Comparison of ENCODE assay signal across 8 mouse cellular contexts in genomic region chr6:48594043-48594738, GRCm38 (mm10). TPM values are rescaled to one million over a fixed set of nuclear protein-coding genes. Genes with fewer than 3 reads are reported as not detected.
A peak's percentile ranks its signal among the peaks of the same experiment; 100 is the strongest.
DNase-seq lines count a peak whose midpoint lies in the region; ATAC-seq and TF ChIP-seq lines count a peak whose summit lies in the region.

No protein-coding gene starts in this region.

- dilution Hi-C loops in CH12.LX (cut with MboI; ENCODE audit: extremely low pct_ligation_motif_present, extremely low pct_unique_long_range_greater_than_20kb, low sequenced_read_pairs): no loop called here

- H3K4me2 ChIP-seq in CH12.LX (ENCODE audit: insufficient read depth, low read depth, poor library complexity, severe bottlenecking): peak overlapping the region; percentile 64
- peak overlapping the region; percentile 70 for H3K4me2 ChIP-seq in heart, embryonic 11.5 days
- H3K4me2 ChIP-seq in kidney, postnatal 0 days (ENCODE audit: low read length): peak overlapping the region; percentile 79
- H3K4me2 ChIP-seq in stomach, embryonic 14.5 days (replicated peaks; ENCODE audit: low read depth, low read length): peak overlapping the region; percentile 56

- H3K27me3 ChIP-seq in erythroblast, embryonic 14.5 days (ENCODE audit: control insufficient read depth): no peaks in the 10 kb centered on the region; the same call in 1 of the 2 replicates
- H3K27me3 ChIP-seq in CH12.LX (replicated peaks): no peaks in the 10 kb centered on the region
- H3K27me3 ChIP-seq in heart, embryonic 11.5 days (ENCODE audit: control insufficient read depth, insufficient read depth, low read length): no peaks in the 10 kb centered on the region
- no peaks in the 10 kb centered on the region for H3K27me3 ChIP-seq in kidney, postnatal 0 days (ENCODE audit: insufficient read depth, low read length)
- no peaks in the 10 kb centered on the region for H3K27me3 ChIP-seq in stomach, embryonic 14.5 days (ENCODE audit: control insufficient read depth, insufficient read depth, low read length)

- H3K9ac ChIP-seq in CH12.LX (ENCODE audit: insufficient read depth, low read depth): peak overlapping the region; percentile 92
- peak overlapping the region; percentile 96 for H3K9ac ChIP-seq in heart, embryonic 11.5 days (ENCODE audit: low read depth, low read length)
- H3K9ac ChIP-seq in kidney, postnatal 0 days (ENCODE audit: low read depth, low read length): peak overlapping the region; percentile 84
- H3K9ac ChIP-seq in stomach, embryonic 14.5 days (replicated peaks; ENCODE audit: low read depth, low read length): peak overlapping the region; percentile 82

- H3K27ac ChIP-seq in CH12.LX (ENCODE audit: insufficient read depth, low read depth): peak overlapping the region; percentile 63
- peak overlapping the region; percentile 92 for H3K27ac ChIP-seq in heart, embryonic 11.5 days (ENCODE audit: low read depth, low read length)
- peak overlapping the region; percentile 97 for H3K27ac ChIP-seq in kidney, postnatal 0 days
- H3K27ac ChIP-seq in stomach, embryonic 14.5 days (ENCODE audit: low read length): peak overlapping the region; percentile 80

- no peak for ATAC-seq in erythroblast, adult 5-6 weeks (replicated peaks; ENCODE audit: low FRiP score, poor library complexity, severe bottlenecking)
- ATAC-seq in heart, embryonic 11.5 days (replicated peaks; ENCODE audit: insufficient number of reproducible peaks, low FRiP score, low TSS enrichment): peak; percentile 45
- ATAC-seq in kidney, postnatal 0 days (replicated peaks; ENCODE audit: low FRiP score, low read depth): peak; percentile 62
- peak; percentile 24; the same call in 1 of the 2 replicates for ATAC-seq in stomach, embryonic 14.5 days (ENCODE audit: insufficient number of reproducible peaks, insufficient read depth, low FRiP score, low read depth)

- peaks cover 20% of the 10 kb centered on the region for H3K4me1 ChIP-seq in erythroblast, embryonic 14.5 days (ENCODE audit: control insufficient read depth)
- peaks cover 3 to 24% of the 10 kb centered on the region in 2 experiments; a peak in 3 of 4 replicates for H3K4me1 ChIP-seq in CH12.LX (ENCODE audit: control insufficient read depth in 1 of 2, insufficient read depth in 2 of 2)
- peaks cover 14% of the 10 kb centered on the region for H3K4me1 ChIP-seq in heart, embryonic 11.5 days (ENCODE audit: control insufficient read depth, insufficient read depth, low read length)
- peaks cover 14% of the 10 kb centered on the region for H3K4me1 ChIP-seq in kidney, postnatal 0 days (replicated peaks; ENCODE audit: insufficient read depth, low read length)
- peaks cover 5% of the 10 kb centered on the region; the same call in 1 of the 2 replicates for H3K4me1 ChIP-seq in stomach, embryonic 14.5 days (ENCODE audit: control insufficient read depth, insufficient read depth, low read length)

- TF ChIP-seq RAD21 in CH12.LX (IDR thresholded peaks at IDR 0.05; ENCODE audit: low read depth, low read length): no peak

- peak overlapping the region; percentile 66 for H3K4me3 ChIP-seq in erythroblast, embryonic 14.5 days (replicated peaks)
- peak overlapping the region; percentile 82 to 97 (median 84) for H3K4me3 ChIP-seq in CH12.LX (replicated peaks in 1 of 3; ENCODE audit: low read depth in 2 of 3, low read length in 2 of 3, poor library complexity in 1 of 3)
- H3K4me3 ChIP-seq in heart, embryonic 11.5 days (ENCODE audit: low read depth, low read length): peak overlapping the region; percentile 89
- peak overlapping the region; percentile 69 for H3K4me3 ChIP-seq in kidney, postnatal 0 days (replicated peaks; ENCODE audit: low read depth, low read length)
- peak overlapping the region; percentile 70 for H3K4me3 ChIP-seq in stomach, embryonic 14.5 days (ENCODE audit: low read depth, low read length)

- H3K9me3 ChIP-seq in erythroblast, embryonic 14.5 days (ENCODE audit: control insufficient read depth, low read length): peaks cover 16% of the 10 kb centered on the region
- H3K9me3 ChIP-seq in CH12.LX (replicated peaks; ENCODE audit: low read length): peaks cover 3% of the 10 kb centered on the region
- H3K9me3 ChIP-seq in heart, embryonic 11.5 days (replicated peaks; ENCODE audit: control insufficient read depth, low read length): peaks cover 23% of the 10 kb centered on the region
- peaks cover 4% of the 10 kb centered on the region for H3K9me3 ChIP-seq in kidney, postnatal 0 days (replicated peaks; ENCODE audit: low read length)
- H3K9me3 ChIP-seq in stomach, embryonic 14.5 days (ENCODE audit: control insufficient read depth, low read depth, low read length): peaks cover 26% of the 10 kb centered on the region

- TF ChIP-seq EP300 in CH12.LX (IDR thresholded peaks at IDR 0.05; ENCODE audit: low read length): no peak

- in situ Hi-C loops in CH12.LX (cut with MboI; ENCODE audit: low pct_ligation_motif_present, low pct_unique_long_range_greater_than_20kb, low sequenced_read_pairs): no loop called here

- TF ChIP-seq CTCF in CH12.LX (conservative IDR thresholded peaks at IDR 0.05 in 1 of 2, IDR thresholded peaks at IDR 0.05 in 1 of 2; ENCODE audit: low read depth in 2 of 2, low read length in 2 of 2): no peak
- no peak for TF ChIP-seq CTCF in kidney, postnatal 0 days (IDR thresholded peaks at IDR 0.05; ENCODE audit: low read depth)

- H3K36me3 ChIP-seq in erythroblast, embryonic 14.5 days (ENCODE audit: control insufficient read depth): peaks cover 20% of the 10 kb centered on the region
- H3K36me3 ChIP-seq in CH12.LX (replicated peaks in 1 of 2; ENCODE audit: control insufficient read depth in 1 of 2, insufficient read depth in 1 of 2, low read length in 1 of 2): peaks cover 25 to 38% of the 10 kb centered on the region in 2 experiments
- peaks cover 36% of the 10 kb centered on the region for H3K36me3 ChIP-seq in heart, embryonic 11.5 days (ENCODE audit: control insufficient read depth, insufficient read depth, low read length)
- peaks cover 34% of the 10 kb centered on the region for H3K36me3 ChIP-seq in kidney, postnatal 0 days (ENCODE audit: insufficient read depth, low read length)
- H3K36me3 ChIP-seq in stomach, embryonic 14.5 days (ENCODE audit: control insufficient read depth, insufficient read depth, low read length): peaks cover 33% of the 10 kb centered on the region

- peaks cover 23% of the 10 kb centered on the region for H3K79me2 ChIP-seq in CH12.LX (replicated peaks; ENCODE audit: control insufficient read depth, extremely low read depth, insufficient read depth, poor library complexity, severe bottlenecking)

- 2% methylated on average over 39 of the region's 41 CpGs for WGBS in heart, embryonic 11.5 days (ENCODE audit: insufficient replicate concordance)
- WGBS in kidney, postnatal 0 days: 1% methylated on average over 37 of the region's 41 CpGs
- 2% methylated on average over 31 of the region's 41 CpGs for WGBS in stomach, embryonic 14.5 days

- DNase-seq in CH12.LX (ENCODE audit: extremely low read depth): no peak
- peak; percentile 81 for DNase-seq in embryo, embryonic 10.5 days (ENCODE audit: low spot score)
- peak; percentile 77 for DNase-seq in kidney, postnatal 0 days (ENCODE audit: low spot score)
- DNase-seq in lung, postnatal 14 days: peak; percentile 34

- TF ChIP-seq POLR2A in CH12.LX (IDR thresholded peaks at IDR 0.05; ENCODE audit: low read depth, low read length): no peak

RNA-seq across cellular contexts. Expression of gene Gm44965, which starts 0.5 kb away (rescaled TPM):
- not detected in 2 replicates for polyA plus RNA-seq in erythroblast, embryonic 14.5 days (2012)
- not detected in 2 replicates for total RNA-seq in erythroblast, adult 5-6 weeks (2015; ENCODE audit: low replicate concordance)
- not detected in 2 replicates for total RNA-seq in erythroblast, adult 5-6 weeks (2017; ENCODE audit: low replicate concordance)
- total RNA-seq in CH12.LX (2012; rRNA removed) (not detected in 2 replicates), CH12.LX (2014; rRNA removed) (not detected in 2 replicates)
- polyA plus RNA-seq in CH12.LX (2012; ENCODE audit: insufficient read length, low read depth): not detected in 2 replicates
- polyA plus RNA-seq in heart, embryonic 11.5 days (2014; fragmentation: Nextera tagmentation; extraction: Ambion mirVana): not detected in 2 replicates
- not detected in 2 replicates for polyA plus RNA-seq in kidney, postnatal 0 days (2015; fragmentation: Nextera tagmentation; extraction: Ambion mirVana)
- polyA plus RNA-seq in stomach, embryonic 14.5 days (2014; fragmentation: Nextera tagmentation; extraction: Ambion mirVana): not detected in 2 replicates

RNA-seq across cellular contexts. Expression of gene Repin1, which starts 0.5 kb away (rescaled TPM):
- 0.06 and 0.15 TPM in 2 replicates for polyA plus RNA-seq in erythroblast, embryonic 14.5 days (2012)
- 2.3 TPM in 2 replicates for total RNA-seq in erythroblast, adult 5-6 weeks (2015; ENCODE audit: low replicate concordance)
- 3.9 TPM in 1 of 2 replicates, not detected in the other for total RNA-seq in erythroblast, adult 5-6 weeks (2017; ENCODE audit: low replicate concordance)
- total RNA-seq in CH12.LX (2012; rRNA removed): 23.6 and 28.0 TPM in 2 replicates
- 11.5 and 12.8 TPM in 2 replicates for total RNA-seq in CH12.LX (2014; rRNA removed)
- polyA plus RNA-seq in CH12.LX (2012; ENCODE audit: insufficient read length, low read depth): 9.7 and 10.7 TPM in 2 replicates
- polyA plus RNA-seq in heart, embryonic 11.5 days (2014; fragmentation: Nextera tagmentation; extraction: Ambion mirVana): 22.0 and 26.5 TPM in 2 replicates
- polyA plus RNA-seq in kidney, postnatal 0 days (2015; fragmentation: Nextera tagmentation; extraction: Ambion mirVana): 37.4 and 43.5 TPM in 2 replicates
- 27.1 and 27.5 TPM in 2 replicates for polyA plus RNA-seq in stomach, embryonic 14.5 days (2014; fragmentation: Nextera tagmentation; extraction: Ambion mirVana)

RNA-seq across cellular contexts. Expression of gene Gm45021, which starts 4.8 kb away (rescaled TPM):
- not detected in 2 replicates for polyA plus RNA-seq in erythroblast, embryonic 14.5 days (2012)
- total RNA-seq in erythroblast, adult 5-6 weeks (2015; ENCODE audit: low replicate concordance): not detected in 2 replicates
- total RNA-seq in erythroblast, adult 5-6 weeks (2017; ENCODE audit: low replicate concordance): not detected in 2 replicates
- total RNA-seq in CH12.LX (2012; rRNA removed) (not detected in 2 replicates), CH12.LX (2014; rRNA removed) (not detected in 2 replicates)
- not detected in 2 replicates for polyA plus RNA-seq in CH12.LX (2012; ENCODE audit: insufficient read length, low read depth)
- 0.77 and 1.3 TPM in 2 replicates for polyA plus RNA-seq in heart, embryonic 11.5 days (2014; fragmentation: Nextera tagmentation; extraction: Ambion mirVana)
- 0.38 TPM in 1 of 2 replicates, not detected in the other for polyA plus RNA-seq in kidney, postnatal 0 days (2015; fragmentation: Nextera tagmentation; extraction: Ambion mirVana)
- not detected in 2 replicates for polyA plus RNA-seq in stomach, embryonic 14.5 days (2014; fragmentation: Nextera tagmentation; extraction: Ambion mirVana)

RNA-seq across cellular contexts. Expression of gene Zfp775, which starts 7.7 kb away (rescaled TPM):
- polyA plus RNA-seq in erythroblast, embryonic 14.5 days (2012): 0.03 TPM in 2 replicates
- 0.42 TPM in 1 of 2 replicates, not detected in the other for total RNA-seq in erythroblast, adult 5-6 weeks (2015; ENCODE audit: low replicate concordance)
- total RNA-seq in erythroblast, adult 5-6 weeks (2017; ENCODE audit: low replicate concordance): 0.17 and 0.28 TPM in 2 replicates
- total RNA-seq in CH12.LX (2012; rRNA removed) (4.7 and 6.5 TPM in 2 replicates), CH12.LX (2014; rRNA removed) (2.6 and 3.2 TPM in 2 replicates)
- polyA plus RNA-seq in CH12.LX (2012; ENCODE audit: insufficient read length, low read depth): 3.3 and 3.5 TPM in 2 replicates
- polyA plus RNA-seq in heart, embryonic 11.5 days (2014; fragmentation: Nextera tagmentation; extraction: Ambion mirVana): 5.8 and 6.0 TPM in 2 replicates
- 6.4 and 7.7 TPM in 2 replicates for polyA plus RNA-seq in kidney, postnatal 0 days (2015; fragmentation: Nextera tagmentation; extraction: Ambion mirVana)
- polyA plus RNA-seq in stomach, embryonic 14.5 days (2014; fragmentation: Nextera tagmentation; extraction: Ambion mirVana): 6.9 and 7.0 TPM in 2 replicates

RNA-seq across cellular contexts. Expression of gene Rarres2, which starts 21.6 kb away (rescaled TPM):
- polyA plus RNA-seq in erythroblast, embryonic 14.5 days (2012): 0.07 TPM in 1 of 2 replicates, not detected in the other
- not detected in 2 replicates for total RNA-seq in erythroblast, adult 5-6 weeks (2015; ENCODE audit: low replicate concordance)
- total RNA-seq in erythroblast, adult 5-6 weeks (2017; ENCODE audit: low replicate concordance): not detected in 2 replicates
- total RNA-seq in CH12.LX (2012; rRNA removed): 0.46 and 0.72 TPM in 2 replicates
- not detected in 2 replicates for total RNA-seq in CH12.LX (2014; rRNA removed)
- polyA plus RNA-seq in CH12.LX (2012; ENCODE audit: insufficient read length, low read depth): not detected in 2 replicates
- polyA plus RNA-seq in heart, embryonic 11.5 days (2014; fragmentation: Nextera tagmentation; extraction: Ambion mirVana): 16.4 and 18.3 TPM in 2 replicates
- polyA plus RNA-seq in kidney, postnatal 0 days (2015; fragmentation: Nextera tagmentation; extraction: Ambion mirVana): 66.8 and 80.3 TPM in 2 replicates
- 88.6 and 91.1 TPM in 2 replicates for polyA plus RNA-seq in stomach, embryonic 14.5 days (2014; fragmentation: Nextera tagmentation; extraction: Ambion mirVana)
